Mouse (Mus musculus): ENCODE measurements at regions not wholly inside any gene's neighbourhood (a gene's known extent, or its start where the extent isn't known, plus 50 kb on each side); places are given as distances from the start of the nearest gene placed in this dataset.

- no peak for ATAC-seq (replicated peaks; ENCODE audit: poor library complexity, severe bottlenecking)
These were observed 264.6 kb upstream of the Sall1 start for GRCm38 (mm10) chr8:89308532-89308931.

- ATAC-seq (replicated peaks; ENCODE audit: poor library complexity, severe bottlenecking): no peak
These were observed 263.6 kb upstream of the Sall1 start for GRCm38 (mm10) chr8:89307601-89308000.

DNA sequence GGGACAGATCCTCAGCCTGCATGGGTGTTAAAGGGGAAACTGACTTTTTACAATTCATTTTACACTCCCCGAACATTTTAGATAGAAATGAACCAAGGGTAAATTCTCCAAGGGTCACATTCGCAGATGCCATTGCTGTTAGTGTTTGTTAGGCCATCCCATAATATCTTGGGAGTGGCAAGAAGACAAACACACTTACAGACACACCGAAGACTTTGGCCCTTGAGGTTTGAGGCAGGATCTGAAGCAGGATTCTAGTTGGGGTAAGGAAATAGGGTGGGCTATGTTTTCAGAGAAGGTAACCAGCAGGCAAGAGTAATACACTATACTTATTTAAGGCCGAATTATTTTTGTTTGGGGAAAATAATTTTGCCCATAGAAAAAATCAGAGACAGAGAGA lies 263.1 kb upstream of the Sall1 start:
- no peak for ATAC-seq (replicated peaks; ENCODE audit: poor library complexity, severe bottlenecking)

GRCm38 (mm10) chr8:89304116-89304515 lies 260.2 kb upstream of the Sall1 start:
- ATAC-seq (replicated peaks; ENCODE audit: poor library complexity, severe bottlenecking): no peak

GRCm38 (mm10) chr8:89303326-89303725 lies 259.4 kb upstream of the Sall1 start:
- ATAC-seq (replicated peaks; ENCODE audit: poor library complexity, severe bottlenecking): no peak

DNA sequence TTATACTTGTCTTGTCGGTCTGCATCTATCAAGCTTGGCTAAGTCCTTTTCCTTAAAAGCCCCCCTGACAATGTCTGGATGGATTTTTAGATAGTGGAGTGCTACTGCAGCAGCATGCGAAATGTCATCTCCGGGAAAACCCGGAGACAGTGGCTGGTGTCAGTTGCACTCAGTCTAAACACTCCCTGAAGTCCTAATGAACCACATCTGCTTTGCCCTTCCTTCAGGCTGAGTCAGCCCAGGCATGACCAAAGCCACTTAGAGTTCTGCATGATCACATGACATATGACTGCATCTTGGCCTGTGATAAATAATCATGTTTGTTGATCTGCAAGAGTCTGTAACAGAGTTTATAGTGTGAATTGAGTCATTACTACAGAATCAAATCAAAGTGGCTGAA lies 255.7 kb upstream of the Sall1 start:
- ATAC-seq (replicated peaks; ENCODE audit: poor library complexity, severe bottlenecking): no peak

DNA sequence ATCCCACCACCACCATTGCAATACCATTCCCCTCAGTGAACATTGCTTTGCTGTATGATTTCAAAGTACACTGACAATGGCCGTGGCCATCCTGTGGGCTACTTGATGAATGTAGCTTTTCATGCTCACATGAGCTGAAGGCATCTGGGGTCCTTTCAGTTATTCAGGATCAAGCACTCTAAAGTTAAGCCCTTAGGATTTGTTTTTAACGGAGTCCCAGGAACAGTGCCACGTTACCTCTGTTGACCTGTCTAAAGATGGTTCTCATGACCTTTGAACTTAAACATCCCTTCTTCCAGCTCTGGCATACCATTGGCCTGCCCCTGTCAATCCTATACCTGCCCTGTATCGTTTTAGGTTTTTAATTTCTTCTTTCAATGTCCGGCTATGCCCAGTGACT lies 251.7 kb upstream of the Sall1 start:
- no peak for ATAC-seq (replicated peaks; ENCODE audit: poor library complexity, severe bottlenecking)

- ATAC-seq (replicated peaks; ENCODE audit: poor library complexity, severe bottlenecking): no peak
These were observed 245.1 kb upstream of the Sall1 start for GRCm38 (mm10) chr8:89289017-89289416.

DNA sequence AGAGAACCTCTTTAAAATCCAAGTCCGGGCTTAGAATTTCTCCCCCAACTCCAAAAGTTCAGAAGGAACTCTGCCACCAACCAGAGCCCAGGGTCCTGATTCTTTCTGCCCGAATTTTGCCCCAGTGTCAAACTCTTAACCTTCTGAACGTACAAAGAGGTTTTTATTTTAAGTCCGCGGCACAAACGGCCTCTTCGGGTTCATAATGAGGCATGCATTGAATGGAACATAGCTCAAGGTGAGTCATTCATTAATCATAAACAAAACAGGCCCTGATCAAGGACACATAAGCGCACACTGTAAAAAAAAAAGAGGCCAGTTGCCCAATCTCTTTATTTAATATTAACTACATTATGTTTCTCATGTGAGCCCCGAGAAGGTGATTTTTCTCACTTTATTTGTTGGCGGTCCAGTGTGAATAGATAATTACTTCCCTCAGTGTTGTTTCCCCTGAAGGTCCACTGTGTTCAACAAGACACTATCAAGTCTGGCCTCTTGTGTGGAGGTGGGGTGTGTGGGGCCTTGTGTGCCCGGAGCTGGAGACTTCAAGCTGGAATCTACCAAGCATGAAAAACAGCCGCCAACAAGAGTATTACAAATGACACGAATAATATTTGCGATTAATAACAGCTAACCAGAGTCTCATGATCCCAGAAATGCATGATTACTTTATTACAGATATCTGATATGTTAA lies 241.1 kb upstream of the Sall1 start:
- no peak for ATAC-seq (replicated peaks; ENCODE audit: poor library complexity, severe bottlenecking)

GRCm38 (mm10) chr8:89283105-89284096 lies 239.4 kb upstream of the Sall1 start:
- no peak for ATAC-seq (replicated peaks; ENCODE audit: poor library complexity, severe bottlenecking)

DNA sequence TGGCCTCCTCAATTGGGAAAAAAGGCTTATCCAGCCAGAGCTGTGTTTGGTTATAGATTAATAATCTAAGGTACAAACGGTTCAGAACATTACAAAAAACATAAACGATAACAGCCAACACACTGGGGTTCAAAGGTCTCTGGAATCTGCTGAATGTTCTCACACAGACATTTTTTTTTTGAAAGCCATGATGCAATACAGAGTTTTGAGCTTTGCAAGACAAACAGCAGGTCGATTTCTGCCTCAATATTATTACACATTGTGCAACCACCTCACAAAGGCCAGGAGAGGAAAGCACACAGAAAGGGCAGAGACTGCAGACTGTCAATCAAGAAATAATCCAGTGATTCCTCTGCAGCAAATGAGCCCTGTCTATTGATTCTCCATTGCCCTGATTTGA lies 235.9 kb upstream of the Sall1 start:
- no peak for ATAC-seq (replicated peaks; ENCODE audit: poor library complexity, severe bottlenecking)

DNA sequence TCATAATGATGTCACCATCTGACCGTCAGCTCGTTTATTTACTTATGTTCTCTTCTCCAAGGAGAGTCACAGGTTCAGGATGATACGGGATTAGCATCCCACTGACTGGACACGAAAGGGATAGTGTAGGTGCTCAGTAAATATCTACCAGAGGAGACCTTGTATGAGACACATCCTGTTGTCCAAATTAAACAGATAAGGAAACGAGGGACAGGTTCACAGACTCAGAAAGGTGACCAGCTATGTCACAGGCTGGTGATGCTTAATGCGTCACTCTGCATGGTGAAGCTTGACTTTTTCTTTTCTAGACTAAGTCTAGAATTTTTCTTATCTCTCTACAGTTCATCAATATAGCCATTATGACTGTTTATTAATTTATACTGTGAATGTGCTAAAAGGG lies 235.2 kb upstream of the Sall1 start:
- ATAC-seq (replicated peaks; ENCODE audit: poor library complexity, severe bottlenecking): no peak

- no peak for ATAC-seq (replicated peaks; ENCODE audit: poor library complexity, severe bottlenecking)
These were observed 229.3 kb upstream of the Sall1 start for GRCm38 (mm10) chr8:89273276-89273675.

DNA sequence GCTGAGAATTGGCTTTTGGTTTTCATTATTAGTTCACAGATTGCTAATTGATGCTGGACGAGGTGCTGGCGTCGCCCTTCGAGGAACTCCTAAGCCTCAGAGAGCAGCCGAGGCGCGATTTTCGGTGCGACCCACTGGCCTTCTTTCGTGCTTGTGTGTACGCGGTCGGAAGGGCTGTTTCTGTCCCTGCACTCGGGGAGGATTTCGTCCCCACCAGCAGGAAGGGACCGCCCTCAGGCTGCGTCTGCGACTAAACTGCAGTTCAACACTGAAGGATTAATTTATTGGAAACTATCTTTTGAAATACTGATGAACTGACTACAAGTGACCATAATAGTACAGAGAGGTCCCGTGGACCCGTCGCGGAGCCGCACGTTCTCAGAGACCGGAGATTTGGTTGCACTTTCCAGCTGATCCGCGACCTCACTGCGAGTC lies 228.4 kb upstream of the Sall1 start:
- ATAC-seq (replicated peaks; ENCODE audit: poor library complexity, severe bottlenecking): no peak

DNA sequence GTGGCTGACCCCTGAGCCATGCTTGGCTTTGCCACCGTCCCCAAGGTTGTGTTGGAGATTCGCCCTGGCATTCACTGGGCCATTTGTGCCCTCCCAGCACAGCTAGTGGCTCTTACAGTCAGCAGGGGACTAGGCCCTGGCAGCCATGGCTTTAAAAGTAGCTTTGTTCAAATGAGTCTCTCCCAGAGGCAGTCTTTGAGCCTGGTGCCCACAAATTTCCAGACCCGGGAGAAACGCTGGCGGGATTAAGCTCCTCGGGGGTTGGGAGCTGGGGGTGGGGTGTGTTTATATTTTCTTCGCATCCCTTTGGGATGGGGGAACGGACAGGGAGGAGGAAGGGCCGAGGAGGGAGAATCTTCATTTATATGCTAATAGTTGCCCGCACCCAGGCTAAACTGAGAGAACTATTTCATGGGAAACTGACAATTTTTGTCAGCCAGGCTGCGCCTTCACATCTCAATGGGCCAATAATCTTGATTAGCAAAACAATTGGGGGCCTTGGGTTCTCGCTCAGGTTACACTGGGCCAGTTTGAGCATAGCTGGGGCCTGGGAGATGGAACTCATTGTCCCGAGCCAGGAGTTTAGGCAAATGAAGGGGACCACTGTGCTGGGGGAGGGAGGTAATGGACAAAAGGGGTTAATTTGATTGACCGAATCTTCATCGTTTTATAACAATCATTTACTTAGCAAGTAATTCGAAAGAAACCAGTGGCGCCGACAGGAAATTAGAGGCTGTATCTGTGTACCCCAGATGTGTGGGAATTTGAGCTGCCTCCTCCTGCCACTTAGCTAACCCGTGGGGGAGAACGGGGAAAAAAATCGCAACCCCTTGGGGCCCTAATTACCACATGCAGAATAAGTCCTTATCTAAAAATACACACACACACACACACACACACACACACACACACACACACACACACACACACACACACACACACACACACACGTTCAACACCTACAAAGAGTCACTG lies 227.7 kb upstream of the Sall1 start:
- no peak for ATAC-seq (replicated peaks; ENCODE audit: poor library complexity, severe bottlenecking)

- no peak for ATAC-seq (replicated peaks; ENCODE audit: poor library complexity, severe bottlenecking)
These were observed 226.0 kb upstream of the Sall1 start for GRCm38 (mm10) chr8:89270001-89270400.

DNA sequence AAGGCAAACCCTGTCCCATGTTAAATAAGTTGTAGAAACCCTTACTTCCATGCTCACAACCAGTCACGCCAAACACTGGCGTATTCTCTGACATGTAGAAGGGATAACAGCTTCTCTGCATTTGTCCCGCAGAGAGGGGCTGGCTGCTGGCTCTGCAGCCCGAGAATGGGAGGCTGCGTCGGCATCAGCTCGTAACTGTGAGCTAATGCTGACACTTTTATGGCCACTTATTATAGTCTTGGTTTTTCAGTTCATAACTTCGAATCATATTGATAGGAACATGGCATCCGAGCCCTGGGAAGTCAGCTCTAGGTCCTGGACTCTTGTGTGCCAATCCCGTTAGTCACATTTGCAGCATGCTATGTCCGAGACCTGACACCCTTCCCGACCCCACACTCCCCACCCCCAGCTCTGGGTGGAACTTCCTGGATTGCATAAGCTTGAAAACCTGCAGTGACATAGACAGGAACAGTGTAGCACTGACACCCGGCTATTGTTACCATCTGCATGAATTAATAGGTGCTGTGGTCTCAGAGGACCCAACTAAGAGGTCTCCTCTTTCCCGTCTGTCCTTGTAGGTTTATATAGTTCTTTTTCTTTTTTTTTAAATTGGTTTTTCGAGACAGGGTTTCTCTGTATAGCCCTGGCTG lies 217.3 kb upstream of the Sall1 start:
- ATAC-seq (replicated peaks; ENCODE audit: poor library complexity, severe bottlenecking): no peak

DNA sequence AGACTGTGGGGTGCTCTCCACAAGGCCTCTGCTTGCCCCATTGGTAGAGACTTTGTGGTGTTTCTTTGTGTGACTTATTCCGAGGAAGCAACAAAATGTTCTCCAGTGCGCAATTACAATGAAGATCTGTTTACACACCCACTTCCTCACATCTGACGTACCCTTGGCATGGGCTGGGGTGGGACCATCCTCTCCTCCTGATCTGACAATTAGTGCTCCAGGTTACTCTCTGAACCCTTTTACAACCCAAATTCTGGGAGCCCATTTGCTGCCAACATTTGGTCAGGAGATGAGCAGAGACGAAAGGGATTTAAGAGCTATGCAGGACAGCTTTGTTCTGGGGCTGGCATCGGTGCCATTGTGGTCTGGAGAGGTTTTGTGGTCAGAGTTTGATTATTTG lies 215.9 kb upstream of the Sall1 start:
- no peak for ATAC-seq (replicated peaks; ENCODE audit: poor library complexity, severe bottlenecking)

DNA sequence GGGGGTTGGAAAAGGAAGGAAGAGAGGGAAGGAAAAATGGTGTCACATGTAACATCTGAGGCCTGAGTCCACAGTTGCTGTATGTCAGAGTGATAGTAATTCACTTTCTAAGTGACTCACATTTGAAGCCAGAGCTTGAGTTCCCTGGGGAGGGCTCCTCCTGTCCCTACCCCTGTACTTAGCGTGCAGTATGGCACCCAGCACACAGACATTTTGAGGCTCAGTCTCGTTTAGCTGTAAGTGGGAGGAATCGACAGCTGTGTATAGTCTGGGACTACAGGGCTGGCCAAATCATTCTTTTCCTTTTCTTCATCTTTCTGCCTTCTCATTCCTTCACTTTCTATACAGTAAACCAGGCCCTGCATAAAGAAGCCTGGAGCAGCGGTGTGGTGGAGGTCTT lies 202.4 kb upstream of the Sall1 start:
- no peak for ATAC-seq (replicated peaks; ENCODE audit: poor library complexity, severe bottlenecking)
